In the genomic region with DNA sequence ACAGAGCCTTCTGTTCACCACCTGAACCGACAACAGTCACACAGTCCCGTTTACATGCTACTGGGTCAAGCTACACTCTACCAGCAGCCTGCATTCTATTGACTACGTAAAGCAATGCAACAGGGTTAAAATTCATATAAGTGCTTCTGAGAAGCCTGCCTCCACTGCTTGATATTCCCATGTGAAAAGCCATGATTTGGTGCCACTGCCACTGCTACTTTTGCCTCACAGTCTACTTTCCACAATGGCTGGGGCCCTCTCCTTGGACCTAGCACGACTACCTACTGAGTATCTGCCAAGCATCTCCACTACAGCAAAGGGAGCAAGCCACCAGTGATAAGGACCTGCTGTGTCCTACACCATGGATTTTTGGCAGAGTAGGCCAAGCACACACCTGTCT, we compare ENCODE assay signal across 8 mouse cellular contexts.
A peak's percentile ranks its signal among the peaks of the same experiment; 100 is the strongest.
DNase-seq lines count a peak whose midpoint lies in the region; TF ChIP-seq lines count a peak whose summit lies in the region.
"Not testable (repeated sequence)": the region's sequence is repeated elsewhere in the genome, so short reads cannot be mapped to it uniquely, and the experiment has no call there.

No protein-coding gene starts in this region.

- 69% methylated on average over 2 of the region's 4 CpGs for WGBS in kidney, adult 2 months

- TF ChIP-seq CTCF in kidney, adult 2 months (conservative IDR thresholded peaks at IDR 0.05; ENCODE audit: insufficient read depth, insufficient read length, low read depth, low read length) = not testable (repeated sequence)

- H3K27me3 ChIP-seq in kidney, adult 2 months (replicated peaks; ENCODE audit: control insufficient read depth, insufficient read depth, low read length) = not testable (repeated sequence)

- not testable (repeated sequence) for H3K27ac ChIP-seq in kidney, adult 2 months (ENCODE audit: insufficient read depth, low read depth, low read length)

- not testable (repeated sequence) for H3K36me3 ChIP-seq in kidney, adult 2 months (ENCODE audit: control insufficient read depth, insufficient read depth, low read length)

- not testable (repeated sequence) for H3K4me1 ChIP-seq in kidney, adult 2 months (ENCODE audit: control insufficient read depth, insufficient read depth, low read length)

- DNase-seq in B cell, adult 2 months = peak; percentile 6 to 12
- peak; percentile 37 for DNase-seq in cerebellum, adult 9-10 months
- DNase-seq in heart, adult 18-20 months = peak; percentile 0 to 5
- DNase-seq in kidney, adult 2 months = peak; percentile 6
- peak; percentile 1 to 6 for DNase-seq in left cerebral cortex, adult 18-20 months (ENCODE audit: low spot score in 2 of 2)
- DNase-seq in lung, postnatal 36 days = peak; percentile 0
- DNase-seq in spleen, postnatal 36 days (ENCODE audit: low spot score in 2 of 2) = peak; percentile 1
- peak; percentile 9 for DNase-seq in urinary bladder, postnatal 10 days (ENCODE audit: low spot score)

- H3K4me3 ChIP-seq in kidney, adult 2 months (ENCODE audit: insufficient read depth, low read depth, low read length) = not testable (repeated sequence)

- TF ChIP-seq POLR2A in kidney, adult 2 months (IDR thresholded peaks at IDR 0.05; ENCODE audit: low read depth, low read length) = not testable (repeated sequence)
